Mouse (Mus musculus): ENCODE results near the gene Cirbp. TPM values are rescaled to one million over a fixed set of nuclear protein-coding genes. Genes with fewer than 3 reads are reported as not detected.
A peak's percentile ranks its signal among the peaks of the same experiment; 100 is the strongest.

Gene Cirbp
- polyA plus RNA-seq, 1 experiment from 2014 or later, result 83.4 TPM

DNA sequence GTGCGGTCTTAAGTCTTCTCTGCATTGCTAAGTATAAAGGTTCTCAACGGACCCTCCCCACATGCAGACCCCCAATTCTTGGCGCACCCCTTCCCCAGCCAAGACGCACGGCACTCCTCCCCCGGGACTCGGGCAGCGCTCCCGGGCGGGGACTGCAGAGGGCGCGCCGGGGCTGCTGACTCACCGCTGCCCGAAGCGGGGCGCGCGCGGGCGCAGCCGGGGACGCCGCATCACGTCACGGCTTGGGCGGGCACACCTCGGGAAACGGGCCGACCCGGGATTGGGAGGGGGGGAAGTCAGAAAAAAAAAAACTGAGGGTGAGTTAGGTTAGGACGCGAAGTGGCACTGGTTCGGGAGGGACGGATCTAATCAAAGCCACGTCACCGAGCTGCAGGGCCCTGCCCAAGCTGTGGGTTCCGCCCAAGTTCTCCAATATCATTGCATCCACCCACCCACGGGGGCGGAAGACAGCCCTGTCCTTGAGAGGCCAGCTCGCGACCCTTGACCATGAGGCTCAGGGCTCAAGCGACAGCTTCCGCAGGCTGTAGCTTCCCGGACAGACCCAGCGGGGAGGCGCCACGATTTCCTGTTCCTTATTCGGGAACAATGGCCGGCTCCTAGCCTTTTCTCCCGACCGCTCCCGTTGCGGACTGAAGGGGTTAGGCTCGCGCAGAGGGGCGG, 17.0 kb upstream of the Cirbp start:
- Histone ChIP-seq H3K4me3 (ENCODE audit: low read length) (peak overlapping the region; percentile 88), H3K9me3 (ENCODE audit: control insufficient read depth, low read length) (no peaks in the 10 kb centered on the region), H3K4me2 (ENCODE audit: low read depth, low read length) (peak overlapping the region; percentile 61), H3K27me3 (ENCODE audit: control insufficient read depth, insufficient read depth, low read depth, low read length) (no peaks in the 10 kb centered on the region), H3K9ac (ENCODE audit: low read length) (peak overlapping the region; percentile 92), H3K4me1 (replicated peaks; ENCODE audit: control insufficient read depth, insufficient read depth, low read length) (peaks cover 46% of the 10 kb centered on the region), H3K27ac (ENCODE audit: low read length) (peak overlapping the region; percentile 100), H3K36me3 (ENCODE audit: control insufficient read depth, insufficient read depth, low read length) (peaks cover 29% of the 10 kb centered on the region)
- peak; percentile 56 for ATAC-seq (ENCODE audit: low read depth)
- under 1% methylated on average over 56 of the region's 57 CpGs for WGBS

DNA sequence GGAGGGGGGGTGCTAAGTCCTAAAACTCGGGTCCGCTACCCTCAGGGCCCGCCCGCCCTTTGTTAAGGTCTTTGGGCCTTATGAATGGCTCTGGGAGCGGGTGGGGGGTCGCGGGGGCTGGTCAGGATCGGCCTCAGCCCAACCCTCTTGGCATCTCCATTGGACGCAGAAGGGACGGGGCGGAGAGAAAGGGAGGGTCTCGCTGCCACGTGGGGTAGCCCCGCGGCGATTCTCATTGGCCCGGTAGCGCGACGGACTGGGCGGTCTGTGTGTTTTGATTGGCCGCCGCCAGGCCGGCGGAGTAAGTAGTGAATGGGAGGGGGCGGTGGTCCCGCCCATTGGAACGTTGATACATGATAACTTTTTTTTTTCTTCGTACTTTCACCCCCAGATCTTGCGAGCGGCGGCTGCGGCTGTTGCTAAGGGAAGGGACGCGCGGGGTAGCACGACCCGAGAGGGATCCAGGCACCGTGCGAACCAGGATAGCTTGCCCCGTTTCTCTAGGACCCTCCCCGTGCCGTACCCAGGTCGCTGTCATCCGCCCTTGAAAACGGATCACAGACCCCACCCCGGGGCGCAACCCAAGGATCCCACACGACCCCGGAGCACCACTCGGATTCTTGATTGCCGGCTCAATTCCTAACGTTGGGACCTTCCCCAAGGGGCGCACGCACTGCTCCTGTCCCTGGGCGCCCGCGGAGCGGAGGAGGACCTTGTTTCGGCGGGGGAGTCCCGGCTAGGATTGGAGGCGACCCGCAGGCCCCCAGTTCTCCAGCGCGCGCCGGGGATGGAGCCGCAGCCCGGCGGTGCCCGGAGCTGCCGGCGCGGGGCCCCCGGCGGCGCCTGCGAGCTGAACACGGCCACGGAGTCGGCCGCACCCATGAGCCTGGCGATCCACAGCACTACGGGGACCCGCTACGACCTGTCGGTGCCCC, 16.2 kb upstream of the Cirbp start:
- H3K9ac ChIP-seq (ENCODE audit: low read length), result peak overlapping the region; percentile 98
- peaks cover 54% of the 10 kb centered on the region for H3K4me1 ChIP-seq (replicated peaks; ENCODE audit: control insufficient read depth, insufficient read depth, low read length)
- WGBS, result under 1% methylated on average over 88 of the region's 88 CpGs
- H3K36me3 ChIP-seq (ENCODE audit: control insufficient read depth, insufficient read depth, low read length), result peaks cover 30% of the 10 kb centered on the region
- peak overlapping the region; percentile 100 for H3K27ac ChIP-seq (ENCODE audit: low read length)
- peak overlapping the region; percentile 88 for H3K4me3 ChIP-seq (ENCODE audit: low read length)
- no peaks in the 10 kb centered on the region for H3K27me3 ChIP-seq (ENCODE audit: control insufficient read depth, insufficient read depth, low read depth, low read length)
- H3K4me2 ChIP-seq (ENCODE audit: low read depth, low read length), result peak overlapping the region; percentile 96
- peak; percentile 82 for ATAC-seq (ENCODE audit: low read depth)
- H3K9me3 ChIP-seq (ENCODE audit: control insufficient read depth, low read length), result no peaks in the 10 kb centered on the region

DNA sequence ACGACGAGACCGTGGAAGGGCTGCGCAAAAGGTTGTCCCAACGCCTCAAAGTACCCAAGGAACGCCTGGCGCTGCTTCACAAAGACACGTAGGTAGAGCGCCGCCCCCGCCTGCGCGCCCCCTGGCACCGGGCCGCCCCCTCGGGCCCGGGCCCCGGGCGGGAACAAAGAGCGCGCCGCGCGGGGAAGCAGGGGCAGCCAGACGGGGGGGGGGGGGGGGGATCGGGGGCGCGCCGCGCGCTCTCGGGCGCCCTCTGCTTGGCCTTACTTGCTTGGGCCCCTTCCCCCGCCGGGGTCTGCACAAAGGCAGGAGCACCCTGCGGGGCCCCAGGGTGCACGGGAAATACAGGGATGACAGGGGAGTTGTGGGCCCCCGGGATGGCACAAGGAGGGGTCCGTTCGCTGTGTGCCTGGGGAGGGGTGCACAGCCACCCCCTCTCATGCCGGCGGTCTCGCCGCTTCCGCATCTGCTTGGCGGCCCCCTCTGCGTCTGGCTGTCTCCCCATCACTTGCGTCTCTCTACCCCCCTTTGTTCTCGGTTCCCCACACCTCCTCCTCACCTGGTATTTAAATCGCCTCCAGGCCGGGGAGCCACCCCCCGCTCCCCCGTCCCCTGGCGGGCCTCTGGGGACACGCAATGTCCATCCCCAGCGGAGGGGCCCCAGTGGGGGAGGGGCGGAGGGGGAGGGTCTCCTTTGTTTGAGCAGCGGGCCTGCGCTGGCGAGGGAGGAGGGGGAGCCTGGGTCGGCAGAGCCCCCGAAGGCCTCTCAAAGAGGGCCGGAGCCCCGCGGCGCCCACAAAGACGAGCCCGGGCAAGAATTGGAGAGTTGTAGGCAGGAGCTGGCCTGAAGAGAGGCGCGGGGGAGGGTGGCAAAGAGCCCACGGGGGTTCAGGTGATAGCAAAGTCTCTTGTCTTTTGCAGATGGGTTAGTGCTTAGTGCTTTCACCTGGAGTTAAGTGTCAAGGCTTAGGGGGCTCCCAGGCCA, 15.3 kb upstream of the Cirbp start:
- Histone ChIP-seq H3K4me1 (replicated peaks; ENCODE audit: control insufficient read depth, insufficient read depth, low read length) (peaks cover 63% of the 10 kb centered on the region), H3K27ac (ENCODE audit: low read length) (peak overlapping the region; percentile 97), H3K27me3 (ENCODE audit: control insufficient read depth, insufficient read depth, low read depth, low read length) (no peaks in the 10 kb centered on the region), H3K9me3 (ENCODE audit: control insufficient read depth, low read length) (no peaks in the 10 kb centered on the region), H3K36me3 (ENCODE audit: control insufficient read depth, insufficient read depth, low read length) (peaks cover 30% of the 10 kb centered on the region), H3K4me3 (ENCODE audit: low read length) (peak overlapping the region; percentile 88), H3K9ac (ENCODE audit: low read length) (peak overlapping the region; percentile 98), H3K4me2 (ENCODE audit: low read depth, low read length) (peak overlapping the region; percentile 96)
- ATAC-seq (ENCODE audit: low read depth), result no peak
- under 1% methylated on average over 44 of the region's 71 CpGs for WGBS

DNA sequence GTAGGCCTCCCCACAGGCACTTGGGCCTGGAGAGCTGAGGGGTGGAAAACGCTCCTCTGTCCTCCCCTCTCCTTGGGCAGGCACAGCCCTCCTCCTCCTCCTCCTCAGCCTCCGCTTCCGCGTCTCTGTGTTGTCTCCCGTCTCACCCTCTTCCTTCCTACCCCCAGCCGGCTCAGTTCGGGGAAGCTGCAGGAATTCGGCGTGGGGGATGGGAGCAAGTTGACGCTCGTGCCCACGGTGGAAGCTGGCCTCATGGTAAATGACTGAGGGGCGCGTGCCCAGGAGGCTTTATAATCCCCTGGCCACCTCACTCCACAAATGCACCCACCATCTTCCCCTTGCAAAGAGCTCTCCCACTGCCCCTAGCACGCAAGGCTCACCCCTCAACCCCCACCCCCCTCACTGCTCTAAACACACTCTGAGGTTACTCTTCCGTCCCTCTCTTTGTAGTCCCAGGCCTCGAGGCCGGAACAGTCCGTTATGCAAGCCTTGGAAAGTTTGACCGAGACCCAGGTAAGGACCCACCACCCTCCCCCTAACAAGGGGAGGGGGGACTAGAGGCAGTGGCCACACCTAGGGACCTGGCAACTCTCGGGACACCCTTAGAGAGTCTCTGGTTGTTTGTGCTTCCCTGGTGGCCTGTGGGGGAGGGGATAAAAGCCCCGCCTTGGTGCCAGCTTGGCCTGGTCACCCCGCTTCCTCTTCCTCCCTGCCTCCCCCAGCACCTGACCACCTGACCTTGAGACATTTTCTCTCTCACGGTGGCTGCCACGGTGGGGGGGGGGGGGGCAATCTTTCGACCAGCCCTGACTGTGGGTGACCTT, 14.4 kb upstream of the Cirbp start:
- Histone ChIP-seq H3K4me3 (ENCODE audit: low read length) (peak overlapping the region; percentile 88), H3K9ac (ENCODE audit: low read length) (peak overlapping the region; percentile 98), H3K4me1 (replicated peaks; ENCODE audit: control insufficient read depth, insufficient read depth, low read length) (peaks cover 64% of the 10 kb centered on the region), H3K36me3 (ENCODE audit: control insufficient read depth, insufficient read depth, low read length) (peaks cover 37% of the 10 kb centered on the region), H3K27ac (ENCODE audit: low read length) (peak overlapping the region; percentile 97), H3K4me2 (ENCODE audit: low read depth, low read length) (peak overlapping the region; percentile 96), H3K9me3 (ENCODE audit: control insufficient read depth, low read length) (no peaks in the 10 kb centered on the region), H3K27me3 (ENCODE audit: control insufficient read depth, insufficient read depth, low read depth, low read length) (no peaks in the 10 kb centered on the region)
- ATAC-seq (ENCODE audit: low read depth), result no peak
- WGBS, result under 1% methylated on average over 25 of the region's 26 CpGs

DNA sequence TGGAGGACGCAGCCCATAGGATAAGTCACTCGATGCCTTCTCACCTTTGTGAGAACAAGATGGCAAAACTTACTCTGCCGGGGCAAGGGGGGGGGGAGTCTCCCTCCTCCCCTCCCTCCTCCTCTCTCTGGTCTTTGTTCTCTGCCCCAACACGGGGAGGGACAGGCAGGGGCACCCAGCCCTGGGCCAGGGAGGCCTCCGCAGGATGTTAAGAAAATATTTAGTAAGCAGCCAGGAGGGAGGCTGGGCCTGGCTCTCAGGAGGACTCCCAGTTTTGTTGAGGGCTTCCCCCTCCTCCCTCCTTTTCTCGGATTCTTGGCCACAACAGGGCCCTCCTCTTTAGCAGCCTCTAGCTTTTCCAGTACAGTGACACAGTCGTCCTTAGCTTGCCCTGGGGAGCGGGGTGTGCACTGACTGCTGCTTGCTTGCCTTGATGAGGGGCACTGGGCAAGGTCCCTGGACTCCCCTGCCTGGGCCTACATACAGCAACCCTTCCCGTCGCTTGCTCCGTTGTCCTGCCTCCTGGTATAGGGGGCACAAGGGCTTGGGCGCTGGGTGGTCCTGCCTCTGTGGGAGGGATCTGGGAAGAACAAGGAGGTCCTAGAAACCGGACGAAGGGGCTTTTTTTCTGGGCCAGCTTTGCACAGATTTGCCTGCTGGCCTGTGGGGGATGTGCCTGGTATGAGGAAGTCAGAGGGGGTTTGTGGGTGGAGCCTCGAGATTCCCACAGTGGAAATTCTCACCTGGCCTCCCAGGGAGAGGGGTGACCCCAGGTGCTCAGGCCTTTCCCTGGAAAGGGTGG, 13.5 kb upstream of the Cirbp start:
- peak overlapping the region; percentile 98 for H3K9ac ChIP-seq (ENCODE audit: low read length)
- no peaks in the 10 kb centered on the region for H3K27me3 ChIP-seq (ENCODE audit: control insufficient read depth, insufficient read depth, low read depth, low read length)
- peak overlapping the region; percentile 97 for H3K27ac ChIP-seq (ENCODE audit: low read length)
- ATAC-seq (ENCODE audit: low read depth), result no peak
- H3K36me3 ChIP-seq (ENCODE audit: control insufficient read depth, insufficient read depth, low read length), result peaks cover 44% of the 10 kb centered on the region
- WGBS, result 1% methylated on average over 15 of the region's 15 CpGs
- H3K9me3 ChIP-seq (ENCODE audit: control insufficient read depth, low read length), result no peaks in the 10 kb centered on the region
- H3K4me1 ChIP-seq (replicated peaks; ENCODE audit: control insufficient read depth, insufficient read depth, low read length), result peaks cover 64% of the 10 kb centered on the region
- peak overlapping the region; percentile 88 for H3K4me3 ChIP-seq (ENCODE audit: low read length)
- H3K4me2 ChIP-seq (ENCODE audit: low read depth, low read length), result peak overlapping the region; percentile 96

DNA sequence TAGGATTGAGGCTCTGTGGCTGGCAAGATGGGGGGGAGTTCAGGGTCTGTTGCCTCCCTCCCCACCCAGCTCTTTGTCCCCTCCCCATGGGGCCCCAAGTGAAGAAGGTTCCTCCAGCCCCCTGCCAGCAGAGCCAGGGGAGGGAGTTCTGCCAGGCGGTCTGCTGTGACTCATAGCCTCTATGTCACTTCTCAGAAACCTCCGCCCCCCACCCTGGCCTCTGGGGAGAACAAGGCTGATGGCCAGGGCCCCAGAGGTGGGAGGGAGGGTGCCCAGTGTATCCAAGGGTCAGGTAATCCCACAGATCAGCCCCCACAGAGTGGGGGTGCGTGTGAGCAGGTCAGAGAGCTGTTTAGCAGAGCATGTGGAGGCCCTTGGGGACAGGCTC, 12.9 kb upstream of the Cirbp start:
- 13% methylated on average over 3 of the region's 3 CpGs for WGBS
- Histone ChIP-seq H3K27me3 (ENCODE audit: control insufficient read depth, insufficient read depth, low read depth, low read length) (no peaks in the 10 kb centered on the region), H3K9me3 (ENCODE audit: control insufficient read depth, low read length) (no peaks in the 10 kb centered on the region), H3K4me1 (replicated peaks; ENCODE audit: control insufficient read depth, insufficient read depth, low read length) (peaks cover 64% of the 10 kb centered on the region), H3K9ac (ENCODE audit: low read length) (peak overlapping the region; percentile 98), H3K36me3 (ENCODE audit: control insufficient read depth, insufficient read depth, low read length) (peaks cover 48% of the 10 kb centered on the region), H3K4me3 (ENCODE audit: low read length) (peak overlapping the region; percentile 88), H3K4me2 (ENCODE audit: low read depth, low read length) (peak overlapping the region; percentile 96), H3K27ac (ENCODE audit: low read length) (peak overlapping the region; percentile 97)
- ATAC-seq (ENCODE audit: low read depth), result no peak

DNA sequence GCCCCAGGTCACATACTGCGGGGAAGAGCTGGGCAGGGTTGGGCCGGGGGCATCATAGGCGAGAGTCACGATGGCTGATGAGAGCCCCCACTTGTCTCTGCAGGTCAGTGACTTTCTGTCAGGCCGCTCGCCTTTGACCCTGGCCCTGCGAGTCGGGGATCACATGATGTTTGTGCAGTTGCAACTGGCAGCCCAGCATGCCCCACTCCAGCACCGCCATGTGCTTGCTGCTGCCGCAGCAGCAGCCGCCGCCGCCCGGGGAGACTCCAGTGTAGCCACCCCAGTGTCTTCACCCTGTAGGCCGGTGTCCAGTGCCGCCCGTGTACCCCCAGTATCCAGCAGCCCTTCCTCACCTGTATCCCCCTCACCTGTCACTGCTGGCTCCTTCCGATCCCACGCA, 12.1 kb upstream of the Cirbp start:
- Histone ChIP-seq H3K4me1 (replicated peaks; ENCODE audit: control insufficient read depth, insufficient read depth, low read length) (peaks cover 72% of the 10 kb centered on the region), H3K9ac (ENCODE audit: low read length) (peak overlapping the region; percentile 98; the same call in 1 of the 2 replicates), H3K4me3 (ENCODE audit: low read length) (no peak overlapping the region), H3K9me3 (ENCODE audit: control insufficient read depth, low read length) (no peaks in the 10 kb centered on the region), H3K27ac (ENCODE audit: low read length) (no peak overlapping the region; the same call in 1 of the 2 replicates), H3K36me3 (ENCODE audit: control insufficient read depth, insufficient read depth, low read length) (peaks cover 48% of the 10 kb centered on the region), H3K27me3 (ENCODE audit: control insufficient read depth, insufficient read depth, low read depth, low read length) (no peaks in the 10 kb centered on the region), H3K4me2 (ENCODE audit: low read depth, low read length) (no peak overlapping the region)
- ATAC-seq (ENCODE audit: low read depth), result no peak
- 68% methylated on average over 19 of the region's 19 CpGs for WGBS

Data from lung, embryonic 16.5 days (tissue).